Mouse (Mus musculus) adipocyte (in vitro differentiated cells): ENCODE measurements around the gene Otulin.

Experiments used
- DNase-seq: peaks from one replicate; pipeline ENCODE4 v3.0.0-alpha.2; 2016; ENCODE audit warnings: low spot score

The Otulin gene

GRCm38 (mm10) chr15:27580771-27581170 lies 49.7 kb downstream of the Otulin start:
- DNase-seq: no peak

DNA sequence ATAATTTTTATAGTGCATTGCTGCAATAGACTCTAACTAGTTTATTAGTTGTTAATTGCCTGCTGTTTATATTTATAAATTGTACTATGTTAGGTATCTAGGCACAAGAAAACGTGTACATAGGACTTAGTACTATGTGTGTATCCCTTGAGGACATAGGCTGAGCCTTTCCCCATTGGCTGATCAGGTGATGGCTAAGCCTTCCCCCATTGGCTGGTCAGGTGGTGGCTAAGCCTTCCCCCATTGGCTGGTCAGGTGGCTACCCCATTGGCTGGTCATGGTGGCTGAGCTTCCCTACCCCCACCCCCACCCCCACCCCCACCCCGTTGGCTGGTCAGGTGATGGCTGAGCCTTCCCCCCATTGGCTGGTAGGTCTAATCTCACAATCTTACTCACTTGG lies 50.6 kb downstream of the Otulin start:
- no peak for DNase-seq

- no peak for DNase-seq
Observed at GRCm38 (mm10) chr15:27578918-27579317, 51.6 kb downstream of the Otulin start.

DNA sequence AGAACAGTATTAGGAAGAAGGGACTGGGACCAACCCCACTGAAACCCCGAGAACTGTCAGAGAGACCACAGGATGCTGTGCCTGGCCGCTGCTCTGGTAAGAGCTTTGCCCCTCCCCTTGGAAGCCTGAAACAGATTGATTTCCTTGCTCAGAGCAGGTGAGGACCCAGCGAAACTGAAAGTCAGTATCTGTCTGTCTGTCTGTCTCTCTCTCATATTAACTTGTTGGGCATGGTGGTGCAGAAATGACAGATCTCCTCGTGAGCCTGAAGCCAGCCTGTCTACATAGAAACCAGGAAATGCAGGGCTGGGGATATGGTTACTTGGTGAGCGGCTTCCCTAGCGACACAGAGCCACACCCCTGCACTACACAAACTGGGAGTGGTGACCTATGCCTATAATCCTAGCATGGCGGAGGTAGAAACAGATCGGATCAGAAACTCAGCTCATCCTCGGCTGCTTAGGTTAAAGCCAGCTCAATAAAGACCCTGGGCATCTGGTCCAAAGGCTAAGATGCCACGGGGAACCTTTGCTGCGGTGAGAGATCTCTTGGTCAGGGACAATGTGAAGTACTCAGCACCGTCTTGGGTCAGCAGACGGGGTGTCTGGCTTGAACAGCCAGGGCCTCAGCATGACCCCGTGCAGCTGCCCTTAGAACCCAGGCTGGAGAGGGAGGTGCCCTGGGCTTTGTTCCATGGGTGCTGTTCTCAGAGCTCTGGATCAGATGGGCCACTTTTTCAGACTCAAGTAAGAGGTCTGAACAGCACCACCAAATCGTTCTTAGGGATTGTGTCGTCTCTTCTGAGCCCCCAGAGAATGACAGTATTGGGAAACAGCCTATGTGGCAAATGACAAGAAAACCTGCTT lies 52.3 kb downstream of the Otulin start:
- no peak for DNase-seq

GRCm38 (mm10) chr15:27576886-27577285 lies 53.6 kb downstream of the Otulin start:
- DNase-seq: no peak

DNA sequence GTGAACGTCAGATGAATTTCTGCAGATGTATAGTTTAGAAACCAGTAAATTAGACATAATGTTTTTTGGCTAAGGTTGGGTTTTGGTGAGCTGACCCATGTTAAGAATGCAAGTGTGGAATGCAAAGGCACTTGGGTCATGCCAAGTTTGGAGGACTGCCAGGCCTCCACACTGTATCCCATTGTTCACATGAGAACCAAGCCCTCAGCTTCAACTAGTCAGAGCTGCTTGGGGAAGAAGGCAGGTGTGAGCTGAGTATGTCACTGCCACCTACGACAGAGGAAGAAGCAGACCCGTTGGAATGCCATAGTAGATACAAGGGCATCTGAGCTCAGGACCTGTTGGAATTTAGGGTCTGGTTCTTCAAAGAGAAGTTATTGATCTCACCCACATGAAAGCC lies 54.6 kb downstream of the Otulin start:
- DNase-seq: no peak

- no peak for DNase-seq
Observed at GRCm38 (mm10) chr15:27574992-27575781, 55.3 kb downstream of the Otulin start.

DNA sequence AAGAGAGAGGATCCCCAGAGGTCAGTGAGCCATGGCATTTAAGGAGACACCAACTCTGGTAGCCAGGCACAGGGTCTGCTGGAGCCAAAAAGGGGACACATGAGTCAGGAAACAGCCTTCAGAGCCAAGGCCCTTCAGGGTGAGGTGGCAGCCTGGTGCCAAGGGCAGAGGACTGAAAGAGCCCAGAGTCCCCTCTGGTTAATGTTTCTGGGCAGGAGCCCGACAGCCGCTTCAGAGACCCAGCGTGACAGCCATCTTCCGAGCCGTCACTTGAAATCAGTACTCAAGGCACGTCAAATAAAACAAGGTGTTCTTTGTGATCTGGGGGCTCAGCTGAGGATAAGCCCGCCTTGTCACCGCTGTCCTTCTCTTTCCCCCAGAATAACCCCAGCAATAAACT lies 59.3 kb downstream of the Otulin start:
- no peak for DNase-seq

DNA sequence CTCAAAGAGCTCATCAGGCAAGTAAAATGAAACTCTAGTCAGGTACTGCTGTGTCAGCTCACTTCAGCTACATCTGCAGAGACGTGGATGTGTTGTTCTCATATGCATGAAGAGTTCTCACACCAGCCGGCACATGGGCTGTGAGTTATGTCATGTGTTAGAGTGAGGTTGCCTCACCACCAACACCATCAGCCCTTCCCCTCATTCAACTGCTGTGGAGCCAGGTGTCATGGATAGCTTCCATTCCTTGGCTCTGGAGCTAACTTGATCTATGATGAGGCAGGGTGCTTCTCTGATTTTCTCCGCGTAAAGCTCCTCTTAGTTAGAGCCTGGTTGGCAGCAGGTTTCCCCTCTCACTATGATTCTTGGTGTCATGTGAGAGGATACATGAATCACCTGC lies 60.1 kb downstream of the Otulin start:
- no peak for DNase-seq

DNA sequence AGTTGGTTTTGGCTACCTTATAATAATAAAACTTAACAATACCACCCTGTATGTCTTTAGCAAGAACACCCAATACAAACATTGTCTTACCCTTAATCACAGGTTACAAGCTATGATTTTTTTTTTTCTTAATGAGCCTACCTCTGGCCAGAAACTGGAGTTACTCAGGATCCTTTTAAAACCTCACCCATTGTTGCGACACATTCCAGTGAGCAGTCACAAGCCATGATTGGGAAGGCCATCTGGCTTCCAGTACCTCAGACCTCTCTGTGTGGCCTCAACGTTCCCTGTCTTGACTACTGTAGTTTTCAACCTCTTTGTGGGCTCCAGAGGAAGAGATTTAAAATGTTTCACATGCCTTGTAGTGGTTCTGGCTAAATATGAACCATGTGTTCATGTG lies 60.6 kb downstream of the Otulin start:
- peak; percentile 48 for DNase-seq

GRCm38 (mm10) chr15:27568371-27568770 lies 62.1 kb downstream of the Otulin start:
- no peak for DNase-seq

DNA sequence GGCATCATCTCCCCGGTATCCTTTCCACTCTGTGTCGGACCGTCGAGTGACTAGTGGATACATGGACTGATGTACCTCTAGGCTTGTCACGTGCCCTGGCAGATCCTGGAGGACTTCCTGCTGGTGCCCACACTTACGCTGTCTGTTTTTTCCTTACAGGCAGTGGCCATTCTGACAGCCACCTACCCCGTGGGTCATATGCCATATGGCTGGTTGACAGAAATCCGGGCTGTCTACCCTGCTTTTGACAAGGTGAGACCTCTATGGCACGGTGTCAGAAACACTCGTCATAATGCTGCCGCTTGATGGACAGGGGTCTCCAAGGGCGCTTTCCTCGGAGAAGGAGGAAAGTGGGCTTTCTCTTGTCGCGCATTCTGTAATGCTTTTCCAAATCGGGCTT lies 63.1 kb downstream of the Otulin start:
- DNase-seq: no peak

DNA sequence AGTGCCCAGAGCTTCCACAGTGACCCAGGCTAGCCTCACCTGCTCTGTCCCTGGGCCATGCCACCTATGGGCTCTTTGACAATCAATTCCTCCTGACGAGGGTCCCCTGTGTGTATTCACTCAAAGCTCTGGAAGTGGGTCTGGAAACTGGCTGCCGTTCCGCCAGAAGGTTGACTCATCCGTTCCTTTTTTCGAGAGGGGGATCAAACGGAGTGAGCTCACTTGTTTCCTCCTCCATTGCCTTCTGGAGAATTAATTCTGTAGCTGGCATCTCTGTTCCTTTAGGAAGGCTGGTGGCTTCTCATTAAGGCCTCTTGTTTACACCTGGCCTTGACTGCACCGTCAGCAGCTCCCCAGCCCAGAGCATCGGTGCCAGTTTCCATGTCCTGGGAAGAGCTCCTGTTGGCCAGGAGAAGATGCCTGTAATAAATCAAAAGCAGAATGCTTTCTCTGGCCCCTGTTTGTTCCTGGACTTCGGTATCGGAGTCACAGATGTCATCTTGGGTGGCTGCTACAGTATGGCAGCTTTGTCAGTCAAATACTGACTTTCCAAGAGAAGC lies 64.8 kb downstream of the Otulin start:
- DNase-seq: no peak

DNA sequence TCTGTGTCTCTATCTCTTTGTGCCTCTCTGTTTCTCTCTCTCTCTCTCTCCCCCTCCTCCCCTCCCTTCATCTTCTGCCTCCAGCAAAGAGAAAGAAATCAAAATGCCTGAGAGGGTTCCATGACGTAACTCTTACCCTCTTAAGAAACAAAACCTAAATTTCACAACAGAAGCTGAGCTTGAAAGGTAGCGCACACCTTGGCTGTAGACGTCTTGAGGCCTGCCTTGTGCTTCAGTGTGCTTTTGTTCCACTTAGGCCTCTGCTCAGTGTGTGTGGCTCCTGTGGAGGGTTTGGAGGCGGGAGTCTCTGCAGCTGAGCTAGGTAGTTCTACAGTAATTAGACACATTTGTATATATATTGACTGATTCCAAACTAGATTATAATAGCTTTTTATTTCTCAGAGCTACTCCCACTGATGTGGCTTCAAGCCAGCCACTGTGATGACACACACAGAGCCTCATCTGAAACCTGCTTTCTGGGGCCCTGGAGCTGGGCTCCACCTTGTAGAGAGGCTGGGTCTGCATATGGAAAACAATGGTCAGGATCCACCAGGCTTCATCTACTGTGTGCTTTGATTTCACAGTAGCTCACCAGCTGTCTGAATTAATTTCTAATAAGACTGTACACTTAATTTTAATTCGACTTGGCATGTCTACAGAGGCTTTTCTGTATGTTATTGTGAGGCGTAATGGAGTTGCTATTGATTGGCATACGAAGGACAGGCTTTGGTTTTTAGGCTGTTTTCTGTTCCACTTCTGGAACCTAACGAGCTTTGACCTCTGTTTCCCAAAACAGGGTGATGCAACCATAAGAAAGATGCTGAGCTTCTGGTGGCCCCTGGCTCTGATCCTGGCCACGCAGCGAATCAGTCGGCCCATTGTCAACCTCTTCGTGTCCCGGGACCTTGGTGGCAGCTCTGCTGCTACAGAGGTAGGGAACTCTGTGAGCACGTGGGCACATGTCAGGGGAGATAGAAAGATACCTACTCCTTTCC lies 66.1 kb downstream of the Otulin start:
- DNase-seq: no peak

- no peak for DNase-seq
Observed at GRCm38 (mm10) chr15:27560315-27560714, 70.2 kb downstream of the Otulin start.

- DNase-seq: no peak
Observed at GRCm38 (mm10) chr15:27558456-27559147, 71.9 kb downstream of the Otulin start.

DNA sequence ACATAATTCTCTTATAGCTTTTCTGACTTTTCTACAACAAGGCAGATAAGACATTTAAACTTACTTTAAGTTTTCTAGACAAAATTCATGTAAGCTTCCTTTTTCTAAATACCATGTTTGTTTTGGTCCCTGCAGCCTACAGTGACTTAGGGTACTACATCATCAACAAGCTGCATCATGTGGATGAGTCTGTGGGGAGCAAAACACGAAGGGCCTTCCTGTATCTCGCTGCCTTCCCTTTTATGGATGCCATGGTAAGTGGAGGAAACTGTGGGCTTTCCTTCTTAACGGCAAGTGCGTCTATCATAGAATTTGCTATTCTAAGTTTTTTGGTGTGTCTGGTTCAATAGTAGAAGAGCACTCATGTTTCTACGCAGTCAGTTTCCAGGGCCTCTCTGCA lies 76.9 kb downstream of the Otulin start:
- DNase-seq: no peak

- no peak for DNase-seq
Observed at GRCm38 (mm10) chr15:27552129-27552700, 78.3 kb downstream of the Otulin start.

DNA sequence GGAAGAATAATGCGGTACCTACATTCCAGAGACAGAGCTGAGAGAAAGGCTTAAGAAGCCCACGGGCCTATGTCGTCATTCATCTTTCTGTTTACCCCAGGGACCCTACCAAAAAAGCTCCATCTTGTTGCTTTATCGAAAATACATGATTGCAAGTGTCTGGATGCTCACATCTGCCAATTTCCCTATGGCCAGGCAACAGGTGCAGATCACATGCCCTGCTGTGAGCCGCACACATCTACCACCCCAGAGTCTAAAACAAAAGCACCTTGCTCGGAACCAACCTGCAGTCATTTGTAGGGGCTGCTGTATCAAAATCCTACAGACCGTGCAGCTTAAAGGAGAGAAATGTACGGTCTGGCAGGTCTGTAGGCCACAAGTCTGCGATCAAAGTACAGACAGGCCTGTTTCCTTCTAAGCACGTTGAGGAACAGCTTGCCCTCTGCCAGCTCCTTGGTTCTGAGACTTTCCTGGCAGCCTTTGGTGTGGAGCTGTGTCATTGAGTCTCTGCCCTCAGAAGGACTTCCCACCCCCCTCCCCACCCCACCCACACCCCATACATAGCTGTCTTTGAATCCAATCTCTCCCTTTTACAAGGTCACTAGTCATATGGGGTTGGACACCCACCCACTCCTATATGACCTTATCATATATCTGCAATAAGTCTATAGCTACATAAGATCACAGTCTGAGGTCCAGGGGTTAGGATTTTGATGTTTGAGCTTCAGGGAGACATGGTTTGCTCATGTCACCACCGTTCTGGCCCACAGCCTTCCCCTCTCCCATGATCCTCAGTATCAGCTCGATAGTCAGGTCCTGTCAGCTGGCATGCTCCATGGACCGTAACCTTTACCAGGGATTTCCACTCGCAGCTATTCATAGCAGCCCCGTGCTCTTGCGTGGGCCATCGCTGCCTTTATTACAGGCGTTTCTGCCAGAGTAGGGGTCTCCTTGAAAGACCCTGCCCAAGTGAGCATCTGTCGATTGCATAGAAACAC lies 79.1 kb downstream of the Otulin start:
- DNase-seq: no peak
